Mouse (Mus musculus) kidney, adult 2 months (tissue): ENCODE data around the gene Vps13c.

Experiments
- CTCF ChIP-seq: fragments of 200-500 bp; conservative IDR thresholded peaks from 2 replicates; pipeline ENCODE4 v1.5.1; 2011; ENCODE audit warnings: low read depth, mild to moderate bottlenecking, control low read depth, low read length, moderate library complexity, mixed read lengths; ENCODE audit not compliant: insufficient read depth, insufficient read length
- POLR2A ChIP-seq: fragments of 200-500 bp; IDR thresholded peaks from one replicate; pipeline ENCODE4 v1.6.1; 2011; ENCODE audit warnings: low read depth, low read length, control low read depth

- TF ChIP-seq CTCF (no peak), POLR2A (no peak)
Measured at GRCm38 (mm10) chr9:67794216-67794615, 46.0 kb upstream of the Vps13c start.
